Mouse (Mus musculus) regulatory T cell (primary cell): ENCODE measurements around the gene Pde6h.

Source experiments
- in situ Hi-C: fragments of 300-600 bp; cut with MboI, MseI; formaldehyde crosslinking; loops from one replicate; pipeline ENCODE4 v1.15.1; 2025; ENCODE audit warnings: high pct_unique_total_duplicates

The Pde6h gene

GRCm38 (mm10) chr6:136968877-136969276, 45.2 kb downstream of the Pde6h start:
- in situ Hi-C loops, result loop anchor here (5.0 kb wide), 1 partner anchor 37 kb away; no protein-coding TSS in a partner anchor

- in situ Hi-C loops, result loop anchor here (5.0 to 25.0 kb wide), 3 partner anchors 122 to 557 kb away; partner anchors contain the start of gene Art4
These were observed 55.8 kb downstream of the Pde6h start for GRCm38 (mm10) chr6:136979274-136980082.

GRCm38 (mm10) chr6:136980331-136980746, 56.7 kb downstream of the Pde6h start:
- in situ Hi-C loops, result loop anchor here (5.0 to 25.0 kb wide), 2 partner anchors 343 to 558 kb away; no protein-coding TSS in a partner anchor

- in situ Hi-C loops, result loop anchor here (5.0 to 25.0 kb wide), 2 partner anchors 345 to 560 kb away; no protein-coding TSS in a partner anchor
These were observed 58.9 kb downstream of the Pde6h start for GRCm38 (mm10) chr6:136982581-136982980.

GRCm38 (mm10) chr6:136983201-136983600, 59.6 kb downstream of the Pde6h start:
- in situ Hi-C loops, result loop anchor here (5.0 to 25.0 kb wide), 2 partner anchors 346 to 561 kb away; no protein-coding TSS in a partner anchor

GRCm38 (mm10) chr6:136986019-136986418, 62.4 kb downstream of the Pde6h start:
- in situ Hi-C loops, result loop anchor here (25.0 kb wide), 1 partner anchor 349 kb away; no protein-coding TSS in a partner anchor

GRCm38 (mm10) chr6:136986718-136987117, 63.1 kb downstream of the Pde6h start:
- in situ Hi-C loops, result loop anchor here (25.0 kb wide), 1 partner anchor 349 kb away; no protein-coding TSS in a partner anchor

GRCm38 (mm10) chr6:136988536-136989060, 65.0 kb downstream of the Pde6h start:
- in situ Hi-C loops, result loop anchor here (25.0 kb wide), 1 partner anchor 351 kb away; no protein-coding TSS in a partner anchor

- in situ Hi-C loops, result loop anchor here (25.0 kb wide), 1 partner anchor 353 kb away; no protein-coding TSS in a partner anchor
These were observed 66.3 kb downstream of the Pde6h start for GRCm38 (mm10) chr6:136989824-136990497.

GRCm38 (mm10) chr6:136990557-136990956, 66.9 kb downstream of the Pde6h start:
- in situ Hi-C loops, result loop anchor here (25.0 kb wide), 1 partner anchor 353 kb away; no protein-coding TSS in a partner anchor

- in situ Hi-C loops, result loop anchor here (25.0 kb wide), 1 partner anchor 356 kb away; no protein-coding TSS in a partner anchor
These were observed 69.9 kb downstream of the Pde6h start for GRCm38 (mm10) chr6:136993574-136993973.

GRCm38 (mm10) chr6:136995533-136995932, 71.9 kb downstream of the Pde6h start:
- in situ Hi-C loops, result loop anchor here (25.0 kb wide), 1 partner anchor 358 kb away; no protein-coding TSS in a partner anchor

GRCm38 (mm10) chr6:136996336-136996735, 72.7 kb downstream of the Pde6h start:
- in situ Hi-C loops, result loop anchor here (25.0 kb wide), 1 partner anchor 359 kb away; no protein-coding TSS in a partner anchor

GRCm38 (mm10) chr6:136998181-136998580, 74.5 kb downstream of the Pde6h start:
- in situ Hi-C loops, result loop anchor here (25.0 kb wide), 1 partner anchor 361 kb away; no protein-coding TSS in a partner anchor

GRCm38 (mm10) chr6:136999009-136999408, 75.4 kb downstream of the Pde6h start:
- in situ Hi-C loops, result loop anchor here (25.0 kb wide), 1 partner anchor 362 kb away; no protein-coding TSS in a partner anchor

GRCm38 (mm10) chr6:136999707-137000446, 76.2 kb downstream of the Pde6h start:
- in situ Hi-C loops, result loop anchor here (25.0 kb wide), 1 partner anchor 363 kb away; no protein-coding TSS in a partner anchor

- in situ Hi-C loops, result no loop called here
These were observed 77.1 kb downstream of the Pde6h start for GRCm38 (mm10) chr6:137000706-137001105.

GRCm38 (mm10) chr6:137001267-137002168, 77.9 kb downstream of the Pde6h start:
- in situ Hi-C loops, result no loop called here

- in situ Hi-C loops, result no loop called here
These were observed 78.5 kb downstream of the Pde6h start for GRCm38 (mm10) chr6:137002169-137002514.

GRCm38 (mm10) chr6:137004359-137004758, 80.7 kb downstream of the Pde6h start:
- in situ Hi-C loops, result no loop called here
